Comparison of ENCODE assay signal across 8 mouse cellular contexts in the genomic region with DNA sequence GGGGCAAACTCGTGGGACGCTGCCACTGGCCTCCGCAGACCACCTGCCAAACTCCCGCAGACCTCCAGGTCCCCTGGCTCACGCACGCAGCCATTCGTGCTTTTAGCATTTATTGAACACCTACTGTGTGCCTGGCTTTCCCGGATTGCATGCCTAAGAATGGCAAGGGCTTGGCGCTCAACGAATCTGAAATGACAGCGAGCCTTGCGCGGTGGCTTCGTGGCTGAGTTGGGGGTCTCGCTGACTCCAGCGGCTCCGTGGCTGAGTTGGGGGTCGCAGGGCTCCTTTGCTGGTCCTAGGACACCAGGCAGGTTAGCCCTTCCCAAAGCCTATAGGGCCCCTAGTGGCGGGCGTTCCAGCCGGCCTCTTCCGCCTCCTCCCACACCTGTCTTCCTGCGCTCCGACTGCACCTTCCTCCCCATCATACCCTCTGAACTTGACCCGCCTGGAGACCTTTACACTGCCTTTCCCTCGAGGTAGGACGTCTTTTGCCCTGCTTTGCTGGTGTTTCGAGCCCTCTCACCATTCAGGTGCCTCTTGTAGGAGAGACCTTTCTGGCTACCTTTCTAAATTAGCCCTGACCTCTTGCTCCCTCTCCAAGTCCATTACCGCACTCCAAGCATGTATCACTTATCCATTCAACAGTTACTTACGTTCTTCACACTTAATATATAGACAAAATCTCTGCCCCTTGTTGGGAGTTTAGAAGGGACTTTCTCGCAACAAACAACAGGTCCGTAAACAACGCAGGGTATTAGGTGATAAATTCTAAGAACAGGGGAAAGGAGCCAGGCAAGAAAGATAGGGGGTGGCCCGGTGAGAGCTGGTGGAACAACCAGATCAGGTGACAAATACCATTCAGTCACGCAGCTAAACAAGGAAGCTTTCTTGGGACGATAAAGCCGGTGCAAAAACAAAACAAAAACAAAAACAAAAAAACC. TPM values are rescaled to one million over a fixed set of nuclear protein-coding genes. Genes with fewer than 3 reads are reported as not detected.
DNase-seq lines count a peak whose midpoint lies in the region; ATAC-seq and TF ChIP-seq lines count a peak whose summit lies in the region.

No protein-coding gene starts in this region.

- H3K36me3 ChIP-seq in heart, embryonic 13.5 days: no peaks in the 10 kb centered on the region
- no peaks in the 10 kb centered on the region for H3K36me3 ChIP-seq in kidney, postnatal 0 days (ENCODE audit: insufficient read depth, low read length)
- H3K36me3 ChIP-seq in stomach, postnatal 0 days (ENCODE audit: control insufficient read depth, insufficient read depth, low read length): no peaks in the 10 kb centered on the region

- peak overlapping the region; percentile 49; the same call in 1 of the 2 replicates for H3K27ac ChIP-seq in cerebellum, adult 2 months (ENCODE audit: insufficient read depth, low read length)
- H3K27ac ChIP-seq in heart, embryonic 13.5 days (replicated peaks): peak overlapping the region; percentile 77
- H3K27ac ChIP-seq in kidney, postnatal 0 days: peak overlapping the region; percentile 90
- H3K27ac ChIP-seq in stomach, postnatal 0 days (replicated peaks): peak overlapping the region; percentile 88

- intact Hi-C loops in gastrocnemius, postnatal 14 days (cut with DNase I; ENCODE audit: low total_unique reads): no loop called here

- ATAC-seq in heart, embryonic 13.5 days (ENCODE audit: extremely low read depth, insufficient number of reproducible peaks, low FRiP score, low TSS enrichment): no peak
- ATAC-seq in kidney, postnatal 0 days (replicated peaks; ENCODE audit: low FRiP score, low read depth): peak; percentile 27; the same call in 1 of the 2 replicates
- ATAC-seq in stomach, postnatal 0 days (ENCODE audit: low FRiP score, low TSS enrichment): peak; percentile 64

- no peaks in the 10 kb centered on the region for H3K27me3 ChIP-seq in cerebellum, adult 2 months (ENCODE audit: control insufficient read depth, insufficient read depth, low read length)
- H3K27me3 ChIP-seq in heart, embryonic 13.5 days (replicated peaks): peaks cover 37% of the 10 kb centered on the region
- no peaks in the 10 kb centered on the region for H3K27me3 ChIP-seq in kidney, postnatal 0 days (ENCODE audit: insufficient read depth, low read length)
- no peaks in the 10 kb centered on the region for H3K27me3 ChIP-seq in stomach, postnatal 0 days (ENCODE audit: control insufficient read depth, insufficient read depth, low read length)

- DNase-seq in right cerebral cortex, adult 18-20 months: peak; percentile 51
- no peak for DNase-seq in right cerebral cortex, postnatal 36 days (ENCODE audit: low spot score in 2 of 2)
- DNase-seq in cerebellum, adult 2 months: peak in 1 of 2 experiments; percentile 65
- no peak for DNase-seq in kidney, postnatal 0 days (ENCODE audit: low spot score)
- DNase-seq in lung, postnatal 25 days (ENCODE audit: low spot score): peak; percentile 46
- peak; percentile 79 for DNase-seq in stomach, postnatal 0 days (ENCODE audit: low spot score)
- DNase-seq in gastrocnemius, postnatal 14 days: no peak

- peak; percentile 15; the same call in 1 of the 2 replicates for TF ChIP-seq CTCF in cerebellum, adult 2 months (IDR thresholded peaks at IDR 0.05; ENCODE audit: borderline replicate concordance, insufficient read depth, low read depth, low read length)
- peak; percentile 47 for TF ChIP-seq CTCF in kidney, postnatal 0 days (IDR thresholded peaks at IDR 0.05; ENCODE audit: low read depth)
- peak; percentile 52; the same call in 1 of the 2 replicates for TF ChIP-seq CTCF in stomach, postnatal 0 days (IDR thresholded peaks at IDR 0.05; ENCODE audit: low read depth)

- peaks cover 7% of the 10 kb centered on the region for H3K4me1 ChIP-seq in cerebellum, adult 2 months (ENCODE audit: control insufficient read depth, insufficient read depth, low read length)
- H3K4me1 ChIP-seq in heart, embryonic 13.5 days: peaks cover 25% of the 10 kb centered on the region
- peaks cover 8% of the 10 kb centered on the region for H3K4me1 ChIP-seq in kidney, postnatal 0 days (replicated peaks; ENCODE audit: insufficient read depth, low read length)
- H3K4me1 ChIP-seq in stomach, postnatal 0 days (replicated peaks; ENCODE audit: control insufficient read depth, insufficient read depth): no peaks in the 10 kb centered on the region

- peak overlapping the region; percentile 89 for H3K9ac ChIP-seq in heart, embryonic 13.5 days
- peak overlapping the region; percentile 92 for H3K9ac ChIP-seq in kidney, postnatal 0 days (ENCODE audit: low read depth, low read length)
- peak overlapping the region; percentile 84 for H3K9ac ChIP-seq in stomach, postnatal 0 days (ENCODE audit: low read length)

- peak overlapping the region; percentile 98 for H3K4me2 ChIP-seq in heart, embryonic 13.5 days
- H3K4me2 ChIP-seq in kidney, postnatal 0 days (ENCODE audit: low read length): peak overlapping the region; percentile 97
- H3K4me2 ChIP-seq in stomach, postnatal 0 days (replicated peaks; ENCODE audit: low read depth): peak overlapping the region; percentile 97

- H3K4me3 ChIP-seq in cerebellum, adult 2 months (replicated peaks; ENCODE audit: insufficient read depth, low read depth, low read length): peak overlapping the region; percentile 98
- H3K4me3 ChIP-seq in heart, embryonic 13.5 days: peak overlapping the region; percentile 87
- peak overlapping the region; percentile 90 for H3K4me3 ChIP-seq in kidney, postnatal 0 days (replicated peaks; ENCODE audit: low read depth, low read length)
- peak overlapping the region; percentile 88 for H3K4me3 ChIP-seq in stomach, postnatal 0 days (ENCODE audit: low read depth, low read length)

- no peak for TF ChIP-seq EP300 in stomach, postnatal 0 days (optimal IDR thresholded peaks at IDR 0.05)

- no peaks in the 10 kb centered on the region for H3K9me3 ChIP-seq in heart, embryonic 13.5 days
- H3K9me3 ChIP-seq in kidney, postnatal 0 days (replicated peaks; ENCODE audit: low read length): no peaks in the 10 kb centered on the region
- H3K9me3 ChIP-seq in stomach, postnatal 0 days (ENCODE audit: control insufficient read depth, low read length): no peaks in the 10 kb centered on the region

- under 1% methylated on average over 37 of the region's 37 CpGs for WGBS in cerebellum, adult 2 months
- WGBS in heart, embryonic 13.5 days: under 1% methylated on average over 37 of the region's 37 CpGs
- 0% methylated on average over 37 of the region's 37 CpGs for WGBS in kidney, postnatal 0 days
- under 1% methylated on average over 37 of the region's 37 CpGs for WGBS in stomach, postnatal 0 days

- no peak for TF ChIP-seq POLR2A in cerebellum, adult 2 months (IDR thresholded peaks at IDR 0.05; ENCODE audit: borderline replicate concordance, insufficient read depth, low read length)

RNA-seq across cellular contexts. Expression of a gene that starts 0.9 kb away (rescaled TPM):
- 13.5 and 14.6 TPM in 2 replicates for polyA plus RNA-seq in cerebellum, adult 2 months (2012; rRNA removed)
- 1.7 and 1.8 TPM in 2 replicates for polyA plus RNA-seq in heart, embryonic 13.5 days (2015; fragmentation: Nextera tagmentation; extraction: Ambion mirVana)
- 7.7 and 9.2 TPM in 2 replicates for polyA plus RNA-seq in kidney, postnatal 0 days (2015; fragmentation: Nextera tagmentation; extraction: Ambion mirVana)
- polyA plus RNA-seq in stomach, postnatal 0 days (2015; fragmentation: Nextera tagmentation; extraction: Ambion mirVana): 4.3 and 5.2 TPM in 2 replicates
- 10 to 100 TPM; 18.8 to 24.3 TPM for total RNA-seq in gastrocnemius, postnatal 14 days (2021)

Comparison
In these comparisons a context has a peak if more than half of its experiments do, and no peak if none do; other contexts are left out.
1. DNase-seq: peak in right cerebral cortex, adult 18-20 months (single experiment), lung, postnatal 25 days (single experiment) and stomach, postnatal 0 days (single experiment); none in right cerebral cortex, postnatal 36 days (0 of 2), kidney, postnatal 0 days (single experiment) and gastrocnemius, postnatal 14 days (single experiment).
2. Peak in every context shown above with its lines, with median percentiles within 50 percentile points of each other: H3K27ac ChIP-seq, H3K4me3 ChIP-seq, CTCF ChIP-seq, H3K4me2 ChIP-seq and H3K9ac ChIP-seq.